Mouse (Mus musculus) heart, adult 2 months (tissue): ENCODE data around the gene Otx1. TPM values are rescaled to one million over a fixed set of nuclear protein-coding genes. Genes with fewer than 3 reads are reported as not detected.
A peak's percentile ranks its signal among the peaks of the same experiment; 100 is the strongest.

ENCODE experiments used
- DNase-seq, 2 experiments: peaks; one replicate each; pipeline ENCODE4 v3.0.0; 2021
- H3K27ac ChIP-seq: fragments of 200-600 bp; 2 replicates; pipeline ENCODE4 v1.8.1; 2022
- H3K27me3 ChIP-seq: fragments of 200-500 bp; 2 replicates; pipeline ENCODE4 v1.6.1; 2012; ENCODE audit warnings: mild to moderate bottlenecking, low read length, inconsistent platforms, mixed read lengths; ENCODE audit not compliant: control insufficient read depth, insufficient read depth
- H3K36me3 ChIP-seq: fragments of 200-500 bp; 2 replicates; pipeline ENCODE4 v1.6.1; 2012; ENCODE audit warnings: low read length, inconsistent platforms; ENCODE audit not compliant: control insufficient read depth, insufficient read depth
- H3K4me1 ChIP-seq: fragments of 200-500 bp; 2 replicates; pipeline ENCODE4 v1.6.1; 2011; ENCODE audit warnings: low read length; ENCODE audit not compliant: control insufficient read depth, insufficient read depth
- H3K4me3 ChIP-seq: fragments of 200-600 bp; 2 replicates; pipeline ENCODE4 v1.8.1; 2022
- H3K79me2 ChIP-seq: fragments of 200-500 bp; replicated peaks from 2 replicates; pipeline ENCODE4 v1.6.1; 2012; ENCODE audit warnings: mild to moderate bottlenecking, inconsistent platforms, low read length, moderate library complexity, mixed read lengths; ENCODE audit not compliant: control insufficient read depth, insufficient read depth
- H3K9ac ChIP-seq: fragments of 200-500 bp; 2 replicates; pipeline ENCODE4 v1.6.1; 2012; ENCODE audit warnings: low read depth, mild to moderate bottlenecking, control low read depth, inconsistent platforms, low read length, mixed read lengths
- CTCF ChIP-seq: fragments of 200-600 bp; IDR thresholded peaks from 2 replicates; pipeline ENCODE4 v1.8.1; 2022; ENCODE audit warnings: antibody characterized with exemption, mild to moderate bottlenecking, moderate library complexity
- EP300 ChIP-seq: fragments of 200-500 bp; IDR thresholded peaks from 2 replicates; pipeline ENCODE4 v1.6.1; 2011; ENCODE audit warnings: low read depth, low read length, control low read depth; ENCODE audit not compliant: insufficient read depth
- POLR2A ChIP-seq: fragments of 200-500 bp; IDR thresholded peaks from 2 replicates; pipeline ENCODE4 v1.6.1; 2011; ENCODE audit warnings: mild to moderate bottlenecking, low read depth, low read length, control low read depth; ENCODE audit not compliant: insufficient read depth
- WGBS: fragments of 180-500 bp; shearing (Covaris S2); methylation state at CpG from one replicate; pipeline ENCODE4 v1.1.7; 2018; 5-methylcytosine and 5-hydroxymethylcytosine counted together
- intact Hi-C: fragments of 180-260 bp; cut with DNase I; formaldehyde crosslinking; loops from one replicate; pipeline ENCODE4 v1.15.1; 2025
- polyA plus RNA-seq: library from polyadenylated mRNA; depleted of rRNA; stranded (reverse); fragments of >200 nt; gene quantifications from 2 replicates; pipeline ENCODE4 v1.2.3, GENCODE M21; 2012
- total RNA-seq, 2 experiments: library from RNA; stranded (reverse); gene quantifications; 2 replicates each; pipeline ENCODE4 v1.2.3; 2021

Gene Otx1
- total and polyA plus RNA-seq, 3 experiments = 0.66 TPM; not detected in 2

DNA sequence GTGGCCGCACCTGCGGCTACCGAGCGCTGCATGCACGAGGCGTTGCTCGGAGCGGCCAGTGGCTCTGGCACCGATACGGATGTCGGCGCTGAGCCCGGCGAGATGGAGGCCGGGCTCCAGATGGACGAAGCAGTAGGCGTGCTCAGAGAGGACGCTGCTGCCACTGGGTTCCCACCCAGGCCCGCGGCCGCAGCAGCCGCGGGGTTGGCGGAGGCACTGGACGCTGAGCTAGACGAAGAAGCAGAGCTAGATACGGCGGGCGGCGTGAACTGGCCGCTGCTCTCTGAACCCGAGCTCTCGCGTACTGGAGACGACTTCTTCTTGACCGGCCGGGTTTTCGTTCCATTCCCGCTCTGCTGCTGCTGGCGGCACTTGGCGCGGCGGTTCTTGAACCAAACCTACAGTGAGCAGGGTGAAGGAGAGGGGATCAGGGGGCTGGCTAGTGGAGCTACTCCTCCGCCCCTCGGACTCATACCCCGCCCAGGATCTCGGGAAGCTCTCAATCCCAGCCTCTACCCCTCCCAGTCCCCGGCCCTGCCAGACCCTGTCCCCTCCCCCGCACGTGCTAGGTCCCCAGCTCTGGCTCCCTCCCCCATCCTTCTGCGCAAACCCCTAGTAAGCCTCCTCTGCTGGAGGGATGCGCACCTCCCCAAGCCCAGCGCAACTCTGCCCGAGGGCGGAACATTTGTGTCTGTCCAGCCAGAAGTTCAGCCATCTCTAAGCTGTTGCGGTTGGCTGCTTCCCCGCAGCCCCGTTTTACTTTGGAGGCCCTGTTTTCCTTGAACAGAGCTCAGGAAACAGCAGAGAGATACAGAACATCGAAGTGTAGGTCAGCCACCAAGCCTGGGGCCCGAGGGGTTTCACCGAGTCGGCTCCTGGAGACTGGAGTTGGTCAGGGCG lies 5.8 kb downstream of the Otx1 start:
- no peak overlapping the region for H3K4me3 ChIP-seq
- H3K79me2 ChIP-seq = no peaks in the 10 kb centered on the region
- H3K27ac ChIP-seq = no peak overlapping the region
- peaks cover 72% of the 10 kb centered on the region for H3K27me3 ChIP-seq
- peak; percentile 40 to 45 for DNase-seq
- WGBS = 2% methylated on average over 63 of the region's 63 CpGs
- TF ChIP-seq POLR2A (no peak), CTCF (no peak), EP300 (no peak)
- intact Hi-C loops = loop anchor here (10.0 kb wide), 1 partner anchor 208 kb away; no protein-coding TSS in a partner anchor
- no peak overlapping the region for H3K9ac ChIP-seq
- no peaks in the 10 kb centered on the region for H3K36me3 ChIP-seq
- peaks cover 1% of the 10 kb centered on the region; the same call in 1 of the 2 replicates for H3K4me1 ChIP-seq

DNA sequence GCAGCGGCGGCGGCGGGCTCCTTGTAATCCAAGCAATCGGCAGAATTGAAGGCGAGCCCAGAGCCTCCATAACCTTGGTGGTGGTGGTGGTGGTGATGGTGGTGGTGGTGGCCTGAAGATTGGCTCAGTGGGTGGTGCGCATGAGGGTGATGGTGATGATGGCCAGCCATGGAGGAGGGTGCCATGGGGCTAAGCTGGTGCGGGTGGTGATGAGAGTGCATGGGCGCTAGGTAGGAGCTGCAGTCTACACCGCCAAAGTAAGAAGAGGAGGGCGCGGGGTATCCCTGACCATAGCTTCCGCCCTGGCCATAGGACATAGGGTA lies 6.4 kb downstream of the Otx1 start:
- H3K27me3 ChIP-seq = peaks cover 68% of the 10 kb centered on the region
- TF ChIP-seq CTCF (no peak), POLR2A (no peak), EP300 (no peak)
- H3K36me3 ChIP-seq = no peaks in the 10 kb centered on the region
- peaks cover 1% of the 10 kb centered on the region; the same call in 1 of the 2 replicates for H3K4me1 ChIP-seq
- intact Hi-C loops = loop anchor here (10.0 kb wide), 1 partner anchor 209 kb away; no protein-coding TSS in a partner anchor
- H3K9ac ChIP-seq = no peak overlapping the region
- no peak for DNase-seq
- WGBS = 4% methylated on average over 13 of the region's 13 CpGs
- H3K27ac ChIP-seq = no peak overlapping the region
- no peaks in the 10 kb centered on the region for H3K79me2 ChIP-seq
- no peak overlapping the region for H3K4me3 ChIP-seq

DNA sequence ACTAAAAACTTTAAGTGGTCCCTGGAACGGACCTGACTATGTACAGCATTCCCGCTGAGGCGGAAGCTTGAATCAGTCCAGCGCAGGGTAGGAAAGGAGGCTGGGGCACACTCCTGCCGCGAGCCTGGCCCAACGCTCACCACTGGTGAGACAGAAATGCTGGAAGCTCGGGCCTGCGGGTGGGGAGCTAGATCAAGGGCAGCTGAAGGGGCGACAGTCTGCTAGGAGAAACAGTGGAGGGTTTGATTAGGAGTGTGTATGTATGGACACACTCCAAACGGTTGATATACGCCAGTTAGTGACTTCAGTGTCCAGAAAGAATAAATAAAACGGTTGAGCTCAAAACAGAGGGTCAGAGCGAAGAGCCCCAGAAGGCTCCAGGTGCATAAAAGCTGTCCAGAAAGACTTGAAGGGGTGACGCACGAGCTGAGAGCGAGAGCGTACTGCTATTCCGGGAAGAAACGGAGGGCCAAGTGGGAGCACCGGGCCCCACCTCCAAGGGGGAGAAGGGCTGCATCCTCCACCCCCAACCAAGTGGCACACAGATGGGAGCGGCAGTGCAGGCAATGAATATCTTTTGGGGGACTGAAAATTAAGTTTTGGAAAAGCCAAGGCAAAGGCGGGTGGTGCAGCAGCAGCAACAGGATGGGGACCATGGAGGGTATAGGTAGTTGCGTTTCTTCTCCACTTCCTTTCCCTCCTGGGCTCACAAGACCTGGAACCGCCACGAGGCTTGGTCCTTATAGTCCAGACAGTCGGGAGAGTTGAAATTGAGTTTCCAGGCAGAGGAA lies 7.0 kb downstream of the Otx1 start:
- intact Hi-C loops = loop anchor here (10.0 kb wide), 1 partner anchor 209 kb away; no protein-coding TSS in a partner anchor
- peak; percentile 7 to 35 for DNase-seq
- WGBS = 10% methylated on average over 27 of the region's 27 CpGs
- Histone ChIP-seq H3K9ac (no peak overlapping the region), H3K36me3 (no peaks in the 10 kb centered on the region), H3K79me2 (no peaks in the 10 kb centered on the region), H3K27me3 (peaks cover 64% of the 10 kb centered on the region), H3K4me3 (no peak overlapping the region), H3K4me1 (peaks cover 1% of the 10 kb centered on the region; the same call in 1 of the 2 replicates), H3K27ac (no peak overlapping the region)
- no peak for TF ChIP-seq EP300
- no peak for TF ChIP-seq POLR2A
- no peak for TF ChIP-seq CTCF

DNA sequence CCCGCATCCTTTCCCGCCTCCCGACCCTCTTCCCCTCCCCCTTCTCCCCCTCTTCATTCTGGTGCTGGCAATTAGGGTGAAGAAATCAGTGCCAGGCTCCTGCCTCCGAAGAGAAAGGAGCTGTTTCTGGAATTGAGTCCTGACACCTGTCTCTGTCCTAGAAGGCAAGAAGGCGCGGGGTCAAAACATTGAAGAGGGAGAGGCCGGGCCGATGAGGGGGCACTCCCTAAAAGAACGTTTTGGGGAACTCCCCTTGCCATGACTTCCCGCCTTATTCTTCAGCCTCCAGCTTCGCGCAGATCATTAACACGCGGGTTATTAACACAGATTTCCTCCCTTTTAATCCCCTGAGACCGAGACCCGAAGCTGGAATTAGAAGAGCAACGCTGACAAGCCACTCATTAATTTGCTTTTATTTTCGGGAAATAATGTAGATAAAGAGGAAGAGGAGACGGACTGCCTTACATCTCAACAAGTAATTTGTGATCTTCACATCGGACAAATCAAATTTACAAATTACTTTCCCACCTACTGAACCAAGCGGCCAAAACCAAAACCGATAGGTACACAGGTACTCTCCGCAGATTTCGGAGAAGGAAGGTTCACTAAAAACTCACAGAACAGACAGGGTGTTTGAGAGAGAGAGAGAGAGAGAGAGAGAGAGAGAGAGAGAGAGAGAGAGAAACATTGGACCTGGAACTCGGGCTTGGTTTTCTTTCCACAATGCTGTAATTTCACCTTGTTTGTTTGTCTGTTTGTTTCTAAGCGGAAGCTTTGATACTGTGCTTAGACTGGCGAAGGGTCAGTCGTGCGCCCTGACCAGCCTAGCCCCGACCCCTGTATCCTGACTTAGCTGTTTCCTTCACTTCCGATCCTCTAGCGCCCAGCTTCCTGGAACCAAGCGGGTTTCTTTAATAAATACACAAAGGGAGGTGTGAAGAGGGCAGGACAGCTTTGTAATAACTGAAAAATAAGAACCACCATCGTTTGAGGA lies 8.0 kb downstream of the Otx1 start:
- no peak overlapping the region for H3K27ac ChIP-seq
- TF ChIP-seq POLR2A (no peak), CTCF (no peak)
- peaks cover 1% of the 10 kb centered on the region; the same call in 1 of the 2 replicates for H3K4me1 ChIP-seq
- 6% methylated on average over 34 of the region's 34 CpGs for WGBS
- peak; percentile 8 to 45 for DNase-seq
- no peak overlapping the region for H3K9ac ChIP-seq
- no peak overlapping the region for H3K4me3 ChIP-seq
- H3K27me3 ChIP-seq = peaks cover 56% of the 10 kb centered on the region
- H3K79me2 ChIP-seq = no peaks in the 10 kb centered on the region
- no peaks in the 10 kb centered on the region for H3K36me3 ChIP-seq
- intact Hi-C loops = loop anchor here (1.0 to 10.0 kb wide), 2 partner anchors 8 to 210 kb away; partner anchors contain the start of gene Otx1

DNA sequence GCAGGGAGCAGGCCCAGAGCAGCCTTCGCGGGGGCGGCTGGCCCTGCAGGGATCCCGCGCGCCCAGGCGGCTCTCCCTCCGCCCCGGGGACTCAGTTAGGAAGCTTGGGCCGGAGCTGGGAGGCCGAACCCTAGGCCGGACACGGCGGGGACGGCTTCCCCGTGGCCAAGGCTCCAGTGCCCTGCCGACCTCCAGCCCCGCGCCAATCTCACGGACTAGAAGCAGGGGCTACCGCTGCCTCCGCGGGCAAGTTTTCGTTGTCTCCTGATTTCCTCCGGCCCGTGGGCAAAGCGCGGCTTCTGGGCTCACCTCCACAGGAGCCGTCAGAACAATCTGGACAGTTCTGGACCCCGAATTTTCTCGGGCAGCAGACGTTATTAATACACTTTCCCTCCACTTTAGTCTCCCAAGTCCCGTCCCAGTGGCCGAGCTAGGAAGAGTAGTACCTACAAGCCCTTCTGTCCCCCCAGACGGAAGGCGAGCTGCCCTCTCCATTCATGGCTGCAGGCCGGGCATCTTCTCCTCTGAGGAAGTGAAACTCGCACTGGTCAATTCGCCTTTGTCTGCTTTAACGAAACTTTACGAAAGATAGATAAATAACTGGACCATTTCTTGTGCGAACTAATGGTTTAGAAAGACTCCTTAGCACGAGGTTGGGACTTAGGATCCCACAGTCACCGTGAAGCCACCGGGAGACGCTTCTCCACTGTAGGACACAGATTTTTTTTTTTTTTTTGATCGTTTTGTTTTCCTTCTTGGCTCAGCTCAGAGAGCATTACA lies 8.9 kb downstream of the Otx1 start:
- H3K9ac ChIP-seq = no peak overlapping the region
- WGBS = 2% methylated on average over 47 of the region's 47 CpGs
- no peak overlapping the region for H3K4me3 ChIP-seq
- no peaks in the 10 kb centered on the region for H3K36me3 ChIP-seq
- H3K27me3 ChIP-seq = peaks cover 50% of the 10 kb centered on the region
- H3K27ac ChIP-seq = no peak overlapping the region
- peaks cover 1% of the 10 kb centered on the region; the same call in 1 of the 2 replicates for H3K4me1 ChIP-seq
- no peaks in the 10 kb centered on the region for H3K79me2 ChIP-seq
- DNase-seq = peak; percentile 55 to 70
- no peak for TF ChIP-seq CTCF
- TF ChIP-seq POLR2A = no peak
- no peak for TF ChIP-seq EP300
- intact Hi-C loops = loop anchor here (1.0 to 10.0 kb wide), 2 partner anchors 9 to 211 kb away; partner anchors contain the start of gene Otx1
